Mouse (Mus musculus) 3T3-L1 (cell line): Measurements from ENCODE around the gene Ltv1.

ENCODE experiments used
- DNase-seq: peaks from one replicate; pipeline ENCODE4 v3.0.0-alpha.2; 2015; ENCODE audit warnings: low read depth, low spot score

Ltv1 gene

GRCm38 (mm10) chr10:13133850-13134249 is 59.1 kb downstream of the Ltv1 start:
- no peak for DNase-seq
